Comparison of ENCODE assay signal across 30 mouse cellular contexts in genomic region chr9:16007516-16007915, GRCm38 (mm10).
"Had no signal": no experiment of that assay in that cellular context is flagged by ENCODE, and none has a peak within 500 bp of the region (broad histone marks: within the 10 kb centered on the region; RNA-seq: fewer than 3 reads in every experiment).

No protein-coding gene starts in this region.

- H3K4me2 ChIP-seq: limb, embryonic 12.5 days; limb, embryonic 13.5 days; limb, embryonic 15.5 days; liver, embryonic 11.5 days; liver, embryonic 12.5 days; liver, embryonic 13.5 days; liver, embryonic 15.5 days; lung, embryonic 14.5 days; lung, embryonic 15.5 days; midbrain, embryonic 12.5 days; midbrain, embryonic 13.5 days; midbrain, embryonic 15.5 days had no signal

- DNase-seq: left cerebral cortex, postnatal 4 days; liver; liver, embryonic 13.5 days; liver, postnatal 0 days; lung, adult 18-20 months; lung, adult 2 months; lung, embryonic 14.5 days; lung, postnatal 10 days; lung, postnatal 14 days; lung, postnatal 36 days; lung, postnatal 4 days; midbrain, embryonic 14.5 days had no signal

- H3K36me3 ChIP-seq: limb, embryonic 10.5 days; limb, embryonic 12.5 days; limb, embryonic 13.5 days; limb, embryonic 15.5 days; liver, embryonic 12.5 days; liver, embryonic 13.5 days; liver, embryonic 15.5 days; lung, embryonic 15.5 days; midbrain, embryonic 15.5 days had no signal

- H3K4me1 ChIP-seq: limb, embryonic 10.5 days; limb, embryonic 12.5 days; limb, embryonic 13.5 days; limb, embryonic 15.5 days; liver, embryonic 12.5 days; liver, embryonic 13.5 days; liver, embryonic 15.5 days; lung, embryonic 15.5 days; megakaryocyte, embryonic 14.5 days; midbrain, embryonic 12.5 days; midbrain, embryonic 13.5 days; midbrain, embryonic 15.5 days had no signal

- ATAC-seq: liver, embryonic 12.5 days; liver, postnatal 0 days; lung, postnatal 0 days; midbrain, embryonic 13.5 days; midbrain, embryonic 15.5 days; midbrain, embryonic 16.5 days had no signal

- H3K4me3 ChIP-seq: left cerebral cortex, adult 2 months; limb, embryonic 10.5 days; limb, embryonic 12.5 days; limb, embryonic 13.5 days; limb, embryonic 15.5 days; liver, embryonic 12.5 days; liver, embryonic 13.5 days; liver, embryonic 15.5 days; lung, embryonic 15.5 days; megakaryocyte, embryonic 14.5 days; midbrain, embryonic 12.5 days; midbrain, embryonic 13.5 days; midbrain, embryonic 15.5 days; myocyte had no signal

- H3K27me3 ChIP-seq: limb, embryonic 12.5 days; limb, embryonic 13.5 days; limb, embryonic 15.5 days; liver, embryonic 12.5 days; liver, embryonic 13.5 days; liver, embryonic 15.5 days; lung, embryonic 15.5 days; megakaryocyte, embryonic 14.5 days; midbrain, embryonic 12.5 days; midbrain, embryonic 13.5 days; midbrain, embryonic 15.5 days had no signal

- H3K9ac ChIP-seq: limb, embryonic 12.5 days; limb, embryonic 13.5 days; limb, embryonic 15.5 days; liver, embryonic 12.5 days; liver, embryonic 13.5 days; liver, embryonic 14.5 days; liver, embryonic 15.5 days; liver, postnatal 0 days; lung, embryonic 14.5 days; lung, embryonic 15.5 days; midbrain, embryonic 12.5 days; midbrain, embryonic 13.5 days; midbrain, embryonic 15.5 days had no signal

- H3K27ac ChIP-seq: left cerebral cortex, adult 2 months; limb, embryonic 10.5 days; limb, embryonic 12.5 days; limb, embryonic 13.5 days; limb, embryonic 15.5 days; liver, embryonic 12.5 days; liver, embryonic 13.5 days; liver, embryonic 14.5 days; liver, embryonic 15.5 days; lung, embryonic 15.5 days; macrophage; midbrain, embryonic 12.5 days; midbrain, embryonic 13.5 days; midbrain, embryonic 15.5 days had no signal

- H3K9me3 ChIP-seq: limb, embryonic 10.5 days; limb, embryonic 15.5 days; liver, embryonic 12.5 days; liver, embryonic 13.5 days; liver, embryonic 15.5 days; lung, embryonic 15.5 days; megakaryocyte, embryonic 14.5 days; midbrain, embryonic 13.5 days; midbrain, embryonic 15.5 days had no signal
